Mouse (Mus musculus) kidney, adult 2 months (tissue): ENCODE results near the gene Pianp. TPM values are rescaled to one million over a fixed set of nuclear protein-coding genes. Genes with fewer than 3 reads are reported as not detected.

Experiments
- DNase-seq: peaks from one replicate; pipeline ENCODE4 v3.0.0; 2021
- H3K27ac ChIP-seq: fragments of 200-500 bp; 2 replicates; pipeline ENCODE4 v1.5.1; 2012; ENCODE audit warnings: low read depth, low read length, control low read depth, inconsistent platforms; ENCODE audit not compliant: insufficient read depth
- H3K27me3 ChIP-seq: fragments of 200-500 bp; replicated peaks from 2 replicates; pipeline ENCODE4 v1.6.1; 2012; ENCODE audit warnings: mild to moderate bottlenecking, moderate library complexity, low read length, inconsistent platforms; ENCODE audit not compliant: control insufficient read depth, insufficient read depth
- H3K36me3 ChIP-seq: fragments of 200-500 bp; 2 replicates; pipeline ENCODE4 v1.6.1; 2012; ENCODE audit warnings: mild to moderate bottlenecking, moderate library complexity, low read length, inconsistent platforms; ENCODE audit not compliant: control insufficient read depth, insufficient read depth
- H3K4me1 ChIP-seq: fragments of 200-500 bp; 2 replicates; pipeline ENCODE4 v1.6.1; 2011; ENCODE audit warnings: low read length; ENCODE audit not compliant: control insufficient read depth, insufficient read depth
- H3K4me3 ChIP-seq: fragments of 200-500 bp; 2 replicates; pipeline ENCODE4 v1.5.1; 2011; ENCODE audit warnings: mild to moderate bottlenecking, low read depth, low read length, control low read depth; ENCODE audit not compliant: insufficient read depth
- CTCF ChIP-seq: fragments of 200-500 bp; conservative IDR thresholded peaks from 2 replicates; pipeline ENCODE4 v1.5.1; 2011; ENCODE audit warnings: low read depth, mild to moderate bottlenecking, control low read depth, low read length, moderate library complexity, mixed read lengths; ENCODE audit not compliant: insufficient read depth, insufficient read length
- POLR2A ChIP-seq: fragments of 200-500 bp; IDR thresholded peaks from one replicate; pipeline ENCODE4 v1.6.1; 2011; ENCODE audit warnings: low read depth, low read length, control low read depth
- WGBS: fragments of 180-500 bp; shearing (Covaris S2); methylation state at CpG from one replicate; pipeline ENCODE4 v1.1.7; 2018; 5-methylcytosine and 5-hydroxymethylcytosine counted together
- polyA plus RNA-seq: library from polyadenylated mRNA; depleted of rRNA; stranded (reverse); fragments of >200 nt; gene quantifications from 2 replicates; pipeline ENCODE4 v1.2.3, GENCODE M21; 2012; rRNA removed

The Pianp gene
- 0.95 and 0.99 TPM in 2 replicates for polyA plus RNA-seq

DNA sequence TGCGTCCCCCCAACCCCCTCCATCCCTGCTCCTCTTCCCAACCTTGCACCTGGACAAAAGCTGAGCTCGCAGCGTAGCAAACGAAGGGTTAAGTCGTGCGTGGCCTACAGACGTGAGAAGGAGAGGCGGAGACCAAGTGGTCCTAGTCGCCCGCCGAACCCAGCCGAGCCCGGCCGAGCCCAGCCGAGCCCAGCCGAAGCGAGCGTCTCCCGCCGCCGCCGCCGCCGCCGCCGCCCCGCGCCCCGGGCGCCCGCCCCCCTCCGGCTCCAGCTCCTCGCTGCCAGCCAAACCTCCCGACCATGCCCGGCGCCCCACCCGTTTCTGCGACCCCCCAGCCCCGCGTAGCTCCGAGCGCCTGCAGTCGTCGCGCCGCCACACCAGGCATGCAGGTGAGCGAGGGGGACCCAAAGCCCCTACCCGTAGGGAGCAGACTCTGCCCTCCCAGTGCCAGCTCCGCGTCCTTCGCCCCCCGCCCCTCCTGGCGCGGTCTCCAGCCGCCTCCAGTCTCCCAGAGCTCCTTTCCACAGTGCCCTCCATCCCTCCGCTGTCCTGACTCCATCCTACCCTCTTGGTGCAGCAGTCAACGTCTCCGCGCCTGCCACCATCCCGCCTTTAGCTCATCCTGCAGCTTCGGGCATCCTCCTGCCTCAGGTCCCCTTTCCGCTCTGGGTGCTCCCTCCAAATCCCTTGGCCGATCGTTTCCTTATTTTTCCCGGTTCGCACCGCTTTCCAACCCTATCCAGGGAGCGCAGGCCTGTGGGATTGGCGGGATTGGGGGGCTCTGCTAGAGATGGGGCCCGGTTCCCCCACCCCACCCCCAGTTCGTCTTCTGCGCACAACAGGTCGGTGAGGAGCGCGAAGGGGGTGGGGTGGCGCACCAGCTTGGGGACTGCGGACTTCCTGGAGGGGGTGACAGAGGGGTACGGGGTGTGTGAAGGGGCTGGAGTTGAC is at the start of gene Pianp:
TSS of gene Pianp (plus strand) at position 144 of the 951 bp plus-strand sequence.
- Histone ChIP-seq H3K36me3 (no peaks in the 10 kb centered on the region), H3K4me3 (peak within 1 kb of the TSS; percentile 34), H3K27ac (no peak within 1 kb of the TSS), H3K4me1 (no peaks in the 10 kb centered on the region), H3K27me3 (0 out of 2 replicates have a peak, but pooled peaks cover 1% of the 10 kb centered on the region)
- DNase-seq = peak; percentile 55
- WGBS = 2% methylated on average over 72 of the region's 78 CpGs
- TF ChIP-seq CTCF (no peak), POLR2A (no peak)

DNA sequence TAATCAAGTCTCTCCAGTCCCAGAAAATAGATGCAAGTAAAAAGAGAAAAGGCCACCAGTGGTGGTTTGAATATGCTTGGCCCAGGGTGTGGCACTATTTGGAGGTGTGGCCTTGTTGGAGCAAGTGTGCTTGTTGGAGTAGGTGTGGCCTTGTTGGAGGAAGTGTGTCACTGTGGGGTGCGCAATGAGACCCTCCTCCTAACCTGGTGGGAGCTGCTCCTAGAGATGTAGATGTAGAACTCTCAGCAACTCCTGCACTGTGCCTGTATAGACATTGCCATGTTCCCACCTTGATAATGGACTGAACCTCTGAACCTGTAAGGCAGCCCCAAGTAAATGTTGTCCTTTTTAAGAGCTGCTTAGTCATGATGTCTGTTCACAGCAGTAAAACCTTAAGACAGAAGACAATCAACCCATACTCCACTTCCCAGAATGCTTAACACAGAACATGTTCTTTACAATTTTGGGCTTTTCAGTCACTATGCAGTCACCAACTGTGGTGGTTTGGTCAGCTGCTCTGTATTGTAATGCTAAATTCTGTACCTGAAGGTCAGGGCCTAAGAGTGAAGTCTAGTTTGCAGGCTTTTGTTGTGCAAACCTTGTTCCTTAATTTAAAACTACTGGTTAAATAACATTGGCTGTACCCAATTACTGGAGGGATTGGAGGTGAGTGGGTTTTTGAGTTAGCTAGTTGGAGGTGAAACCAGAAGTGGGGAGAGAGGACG is 42.3 kb upstream of the Pianp start:
- TF ChIP-seq POLR2A (no peak), CTCF (no peak)

DNA sequence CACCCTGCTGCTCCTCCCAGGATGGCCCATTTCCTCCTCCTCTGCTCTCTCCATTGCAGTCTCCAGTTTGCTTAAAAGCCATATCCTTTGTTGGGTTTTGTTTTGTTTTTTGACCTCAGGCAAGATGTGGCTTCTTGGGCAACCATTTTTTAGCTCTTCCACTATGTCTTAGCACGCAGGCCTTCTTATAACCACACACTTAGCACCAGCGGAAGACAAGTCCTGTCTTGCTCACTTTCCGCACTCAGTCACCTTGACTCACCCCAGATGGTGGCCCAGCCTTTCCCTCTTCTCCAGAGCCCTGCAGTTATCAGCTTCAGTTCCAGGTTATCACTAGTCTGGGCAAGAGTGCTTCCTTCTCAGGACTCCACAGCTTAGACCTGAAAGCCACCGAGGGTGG is 41.3 kb upstream of the Pianp start:
- WGBS = 94% methylated on average over 4 of the region's 4 CpGs
- no peak for DNase-seq
- no peak overlapping the region for H3K27ac ChIP-seq
- H3K36me3 ChIP-seq = peaks cover 1% of the 10 kb centered on the region; the same call in 1 of the 2 replicates
- TF ChIP-seq POLR2A (no peak), CTCF (no peak)
- H3K27me3 ChIP-seq = no peaks in the 10 kb centered on the region
- no peaks in the 10 kb centered on the region for H3K4me1 ChIP-seq
- H3K4me3 ChIP-seq = no peak overlapping the region

More for the DNA sequence above, 42.3 kb upstream of the Pianp start:
- WGBS = 93% methylated on average over 2 of the region's 2 CpGs
- H3K4me3 ChIP-seq = no peak overlapping the region
- no peaks in the 10 kb centered on the region; the same call in 1 of the 2 replicates for H3K36me3 ChIP-seq
- no peaks in the 10 kb centered on the region for H3K4me1 ChIP-seq
- no peaks in the 10 kb centered on the region for H3K27me3 ChIP-seq
- no peak for DNase-seq
- no peak overlapping the region for H3K27ac ChIP-seq

DNA sequence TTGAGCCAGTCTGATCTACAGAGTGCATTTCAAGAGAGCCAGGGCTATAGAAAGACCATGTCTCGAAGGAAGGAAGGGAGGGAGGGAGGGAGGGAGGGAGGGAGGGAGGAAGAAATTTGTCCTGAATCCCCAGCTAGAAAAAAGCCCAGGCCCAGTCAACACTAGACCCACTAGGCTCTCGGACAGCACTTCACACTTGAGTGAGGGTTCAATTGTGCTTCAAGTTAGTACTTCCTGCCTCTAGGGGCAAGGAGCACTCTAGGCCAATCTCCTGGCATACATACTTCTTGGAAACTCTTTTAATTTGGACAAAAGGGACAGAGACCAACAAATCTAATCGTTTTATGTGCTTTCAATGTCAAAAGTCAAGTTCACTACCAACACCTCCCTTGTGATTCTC is 38.4 kb upstream of the Pianp start:
- DNase-seq = no peak
- WGBS = 43% methylated on average over 3 of the region's 3 CpGs
- Histone ChIP-seq H3K27me3 (no peaks in the 10 kb centered on the region), H3K27ac (no peak overlapping the region), H3K36me3 (peaks cover 1% of the 10 kb centered on the region; the same call in 1 of the 2 replicates), H3K4me1 (no peaks in the 10 kb centered on the region), H3K4me3 (no peak overlapping the region)
- no peak for TF ChIP-seq POLR2A
- no peak for TF ChIP-seq CTCF

DNA sequence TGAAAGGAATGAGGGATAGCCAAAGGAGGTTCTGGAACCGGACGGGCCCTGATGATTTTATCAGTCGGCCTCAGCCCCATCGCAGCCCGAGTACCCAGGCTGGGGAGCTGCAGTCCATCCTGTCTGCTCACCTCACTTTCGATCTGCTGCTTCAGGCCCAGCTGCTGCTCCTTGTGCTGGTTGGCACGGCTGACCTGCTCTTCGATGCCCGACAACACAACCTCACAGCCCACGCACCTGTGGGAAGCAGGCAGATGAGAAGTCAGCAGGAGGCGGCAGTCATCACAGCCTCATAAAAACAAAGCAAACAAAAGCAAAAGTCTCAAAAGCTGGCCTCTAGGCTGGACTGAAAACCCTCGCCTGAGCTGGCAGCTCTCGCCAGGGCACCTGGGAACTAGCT is 36.5 kb upstream of the Pianp start:
- no peak for DNase-seq
- no peak overlapping the region for H3K27ac ChIP-seq
- no peak for TF ChIP-seq POLR2A
- TF ChIP-seq CTCF = no peak
- H3K4me3 ChIP-seq = no peak overlapping the region
- no peaks in the 10 kb centered on the region for H3K27me3 ChIP-seq
- peaks cover 1% of the 10 kb centered on the region; the same call in 1 of the 2 replicates for H3K36me3 ChIP-seq
- H3K4me1 ChIP-seq = 0 out of 2 replicates have a peak, but pooled peaks cover 5% of the 10 kb centered on the region
- 86% methylated on average over 13 of the region's 13 CpGs for WGBS

DNA sequence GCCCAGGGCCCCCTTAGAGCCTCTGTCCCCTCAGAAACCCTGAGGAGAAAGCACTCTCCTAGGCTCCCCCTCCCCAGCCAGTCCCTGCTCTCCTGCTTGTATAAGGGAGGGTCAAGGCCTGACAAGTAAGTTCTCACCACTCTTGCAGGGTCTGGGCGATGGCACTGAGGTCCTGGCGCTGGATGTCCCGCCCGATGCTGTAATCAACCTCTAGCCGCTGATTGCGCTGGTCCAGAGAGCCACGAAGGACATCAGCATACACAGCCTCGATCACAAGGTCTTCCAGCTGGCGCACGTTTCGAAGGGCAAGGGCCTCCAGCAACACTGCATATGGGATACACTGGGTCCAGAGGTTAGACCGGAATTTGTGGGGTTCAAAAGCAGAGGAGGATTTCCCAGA is 35.5 kb upstream of the Pianp start:
- TF ChIP-seq CTCF = no peak
- no peak for TF ChIP-seq POLR2A
- no peaks in the 10 kb centered on the region for H3K27me3 ChIP-seq
- peaks cover 1% of the 10 kb centered on the region; the same call in 1 of the 2 replicates for H3K36me3 ChIP-seq
- H3K4me1 ChIP-seq = 0 out of 2 replicates have a peak, but pooled peaks cover 5% of the 10 kb centered on the region
- DNase-seq = no peak
- H3K27ac ChIP-seq = no peak overlapping the region
- 95% methylated on average over 12 of the region's 12 CpGs for WGBS
- no peak overlapping the region for H3K4me3 ChIP-seq

DNA sequence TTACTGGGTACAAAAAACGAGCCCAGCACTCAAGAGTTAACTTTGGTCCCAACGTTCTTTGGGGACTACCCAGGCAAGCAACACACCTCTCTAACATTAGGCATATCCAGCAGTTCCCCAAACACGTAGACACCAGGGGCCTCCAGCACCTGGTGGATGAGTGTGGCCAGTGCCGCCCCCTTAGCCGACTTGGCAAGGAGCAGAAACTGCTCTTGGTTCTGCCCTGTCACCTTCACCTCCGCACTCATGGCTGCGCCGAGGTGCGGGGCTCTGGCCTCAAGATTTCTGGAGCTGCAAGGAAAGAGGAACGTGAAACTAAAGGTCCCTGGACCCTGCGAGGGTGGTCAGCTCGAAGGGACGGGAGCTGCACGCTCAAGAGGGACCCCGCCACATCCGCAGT is 31.9 kb upstream of the Pianp start:
- Histone ChIP-seq H3K27me3 (no peaks in the 10 kb centered on the region), H3K36me3 (no peaks in the 10 kb centered on the region), H3K27ac (peak overlapping the region; percentile 95; the same call in 1 of the 2 replicates), H3K4me1 (0 out of 2 replicates have a peak, but pooled peaks cover 5% of the 10 kb centered on the region), H3K4me3 (peak overlapping the region; percentile 100)
- DNase-seq = no peak
- WGBS = 12% methylated on average over 16 of the region's 16 CpGs
- TF ChIP-seq CTCF = no peak
- no peak for TF ChIP-seq POLR2A
